Comparison of ENCODE assay signal across 15 mouse cellular contexts in genomic region chr13:38320354-38320753, GRCm38 (mm10). TPM values are rescaled to one million over a fixed set of nuclear protein-coding genes. Genes with fewer than 3 reads are reported as not detected.
DNase-seq lines count a peak whose midpoint lies in the region; ATAC-seq and TF ChIP-seq lines count a peak whose summit lies in the region.
"Had no signal": no experiment of that assay in that cellular context is flagged by ENCODE, and none has a peak within 500 bp of the region (broad histone marks: within the 10 kb centered on the region; RNA-seq: fewer than 3 reads in every experiment).

No protein-coding gene starts in this region.

- 23% methylated on average over 10 of the region's 10 CpGs for WGBS in heart, embryonic 14.5 days
- WGBS in lung, postnatal 0 days = 26% methylated on average over 10 of the region's 10 CpGs
- WGBS in lung, adult 2 months = 33% methylated on average over 10 of the region's 10 CpGs
- 44% methylated on average over 10 of the region's 10 CpGs for WGBS in intestine, postnatal 0 days
- 67% methylated on average over 10 of the region's 10 CpGs for WGBS in hindbrain, embryonic 12.5 days

- no peak for TF ChIP-seq CTCF in lung, postnatal 0 days (IDR thresholded peaks at IDR 0.05)
- TF ChIP-seq CTCF in lung, adult 2 months (IDR thresholded peaks at IDR 0.05; ENCODE audit: insufficient read depth, low read length) = no peak
- no peak for TF ChIP-seq CTCF in Patski (IDR thresholded peaks at IDR 0.05)
- TF ChIP-seq CTCF in intestine, postnatal 0 days (IDR thresholded peaks at IDR 0.05; ENCODE audit: low read depth) = no peak

- H3K9me3 ChIP-seq in heart, embryonic 14.5 days (ENCODE audit: control insufficient read depth, low read length) = no peaks in the 10 kb centered on the region
- H3K9me3 ChIP-seq in lung, postnatal 0 days (ENCODE audit: low read length) = no peaks in the 10 kb centered on the region
- no peaks in the 10 kb centered on the region for H3K9me3 ChIP-seq in intestine, postnatal 0 days (ENCODE audit: control insufficient read depth)
- H3K9me3 ChIP-seq in hindbrain, embryonic 12.5 days (replicated peaks) = no peaks in the 10 kb centered on the region
- H3K9me3 ChIP-seq: embryonic facial prominence, embryonic 13.5 days had no signal

- no peaks in the 10 kb centered on the region for H3K36me3 ChIP-seq in heart, embryonic 14.5 days (ENCODE audit: control insufficient read depth, insufficient read depth, low read length)
- no peaks in the 10 kb centered on the region for H3K36me3 ChIP-seq in lung, postnatal 0 days (ENCODE audit: insufficient read depth, low read length)
- no peaks in the 10 kb centered on the region for H3K36me3 ChIP-seq in intestine, postnatal 0 days (ENCODE audit: control insufficient read depth, insufficient read depth)
- no peaks in the 10 kb centered on the region for H3K36me3 ChIP-seq in hindbrain, embryonic 12.5 days
- H3K36me3 ChIP-seq: embryonic facial prominence, embryonic 13.5 days had no signal

- peaks cover 0 to 15% of the 10 kb centered on the region in 2 experiments; a peak in 3 of 4 replicates for H3K4me1 ChIP-seq in heart, embryonic 14.5 days (ENCODE audit: control insufficient read depth in 2 of 2, insufficient read depth in 2 of 2, low read length in 2 of 2)
- H3K4me1 ChIP-seq in lung, postnatal 0 days (ENCODE audit: insufficient read depth, low read depth, low read length) = no peaks in the 10 kb centered on the region
- H3K4me1 ChIP-seq in lung, adult 2 months (ENCODE audit: control insufficient read depth, insufficient read depth, low read length) = no peaks in the 10 kb centered on the region
- no peaks in the 10 kb centered on the region for H3K4me1 ChIP-seq in intestine, postnatal 0 days (replicated peaks; ENCODE audit: control insufficient read depth, insufficient read depth, low read length)
- H3K4me1 ChIP-seq in hindbrain, embryonic 12.5 days = no peaks in the 10 kb centered on the region

- no peak for ATAC-seq in heart, embryonic 14.5 days (ENCODE audit: insufficient number of reproducible peaks, insufficient read depth, low FRiP score, low read depth)
- no peak for ATAC-seq in lung, postnatal 0 days
- ATAC-seq in Patski = peak; percentile 92
- 0 out of 2 replicates have a peak, but pooled peaks have one; percentile 19 for ATAC-seq in intestine, postnatal 0 days
- no peak for ATAC-seq in hindbrain, embryonic 12.5 days (ENCODE audit: low FRiP score)

- H3K27ac ChIP-seq in heart, embryonic 14.5 days (replicated peaks in 1 of 2; ENCODE audit: control insufficient read depth in 1 of 2, insufficient read depth in 1 of 2, low read depth in 2 of 2, low read length in 2 of 2) = no peak overlapping the region
- H3K27ac ChIP-seq in lung, postnatal 0 days (ENCODE audit: low read length) = no peak overlapping the region
- H3K27ac ChIP-seq in intestine, postnatal 0 days (ENCODE audit: low read depth, low read length) = no peak overlapping the region
- no peak overlapping the region for H3K27ac ChIP-seq in hindbrain, embryonic 12.5 days
- H3K27ac ChIP-seq: embryonic facial prominence, embryonic 13.5 days had no signal

- peak overlapping the region; percentile 52 for H3K4me2 ChIP-seq in heart, embryonic 14.5 days (ENCODE audit: low read length)
- H3K4me2 ChIP-seq in lung, postnatal 0 days (replicated peaks; ENCODE audit: low read depth, low read length) = no peak overlapping the region
- 0 out of 2 replicates have a peak overlapping the region, but pooled peaks have one; percentile 6 for H3K4me2 ChIP-seq in intestine, postnatal 0 days (replicated peaks; ENCODE audit: low read depth)
- no peak overlapping the region for H3K4me2 ChIP-seq in hindbrain, embryonic 12.5 days (replicated peaks)
- H3K4me2 ChIP-seq: embryonic facial prominence, embryonic 13.5 days had no signal

- POLR2A ChIA-PET in Patski (lab: Charles Lee) = no interaction called here

- TF ChIP-seq EP300 in lung, postnatal 0 days (IDR thresholded peaks at IDR 0.05) = no peak

- no peak for DNase-seq in heart, adult 9 months (ENCODE audit: low spot score in 2 of 2)
- peak; percentile 25 for DNase-seq in lung, postnatal 0 days (ENCODE audit: low spot score)
- no peak for DNase-seq in lung, adult 2 months
- DNase-seq in Patski (ENCODE audit: low read depth, low spot score) = peak; percentile 79
- DNase-seq in gastrocnemius, postnatal 4 days (ENCODE audit: low spot score in 2 of 2) = no peak
- DNase-seq: cerebellum, adult 9-10 months; layer of hippocampus, postnatal 36 days; midbrain, embryonic 14.5 days; thymus, adult 18-20 months had no signal

- H3K27me3 ChIP-seq in heart, embryonic 14.5 days (ENCODE audit: control insufficient read depth, insufficient read depth, low read length) = no peaks in the 10 kb centered on the region
- no peaks in the 10 kb centered on the region for H3K27me3 ChIP-seq in lung, postnatal 0 days (replicated peaks; ENCODE audit: insufficient read depth, low read length)
- no peaks in the 10 kb centered on the region for H3K27me3 ChIP-seq in Patski
- H3K27me3 ChIP-seq in intestine, postnatal 0 days (replicated peaks; ENCODE audit: control insufficient read depth, insufficient read depth, low read length) = no peaks in the 10 kb centered on the region
- no peaks in the 10 kb centered on the region for H3K27me3 ChIP-seq in hindbrain, embryonic 12.5 days
- H3K27me3 ChIP-seq: embryonic facial prominence, embryonic 13.5 days had no signal

- no peak for TF ChIP-seq POLR2A in lung, adult 2 months (IDR thresholded peaks at IDR 0.05; ENCODE audit: borderline replicate concordance, extremely low read depth, low read depth, low read length)

- in situ Hi-C loops in Patski (cut with MboI; ENCODE audit: low pct_unique_long_range_greater_than_20kb) = no loop called here

- CTCF ChIA-PET in Patski (lab: Charles Lee) = no interaction called here

- no peak overlapping the region for H3K4me3 ChIP-seq in heart, embryonic 14.5 days (ENCODE audit: control insufficient read depth in 1 of 2, insufficient read depth in 1 of 2, low read depth in 1 of 2, low read length in 2 of 2)
- H3K4me3 ChIP-seq in lung, postnatal 0 days (ENCODE audit: low read depth, low read length) = no peak overlapping the region
- no peak overlapping the region for H3K4me3 ChIP-seq in lung, adult 2 months (replicated peaks; ENCODE audit: extremely low read depth, low read depth, low read length)
- no peak overlapping the region for H3K4me3 ChIP-seq in intestine, postnatal 0 days (ENCODE audit: low read depth, low read length)
- no peak overlapping the region for H3K4me3 ChIP-seq in hindbrain, embryonic 12.5 days
- H3K4me3 ChIP-seq: embryonic facial prominence, embryonic 13.5 days had no signal

- no peak overlapping the region for H3K9ac ChIP-seq in heart, embryonic 14.5 days (ENCODE audit: low read length)
- H3K9ac ChIP-seq in lung, postnatal 0 days (replicated peaks; ENCODE audit: low read depth) = no peak overlapping the region
- H3K9ac ChIP-seq in intestine, postnatal 0 days (ENCODE audit: low read depth, low read length) = no peak overlapping the region
- H3K9ac ChIP-seq in hindbrain, embryonic 12.5 days = no peak overlapping the region
- H3K9ac ChIP-seq: embryonic facial prominence, embryonic 13.5 days had no signal

RNA-seq across cellular contexts. Expression of gene Bmp6, which starts 24.6 kb away (rescaled TPM):
- 4.4 and 5.8 TPM in 2 replicates for polyA plus RNA-seq in heart, embryonic 14.5 days (2014; fragmentation: Nextera tagmentation; extraction: Ambion mirVana)
- 3.0 and 3.8 TPM in 2 replicates for polyA plus RNA-seq in lung, postnatal 0 days (2015; fragmentation: Nextera tagmentation; extraction: Ambion mirVana)
- polyA plus RNA-seq in lung, adult 2 months (2012; rRNA removed) = 193 and 202 TPM in 2 replicates
- 58.7 TPM for polyA plus RNA-seq in Patski (2021)
- 0.76 and 1.1 TPM in 2 replicates for polyA plus RNA-seq in intestine, postnatal 0 days (2015; fragmentation: Nextera tagmentation; extraction: Ambion mirVana)
- 4.6 and 5.0 TPM in 2 replicates for polyA plus RNA-seq in hindbrain, embryonic 12.5 days (2016; fragmentation: Nextera tagmentation; extraction: Ambion mirVana)
- 1 to 10 TPM; 8.6 to 8.9 TPM for total RNA-seq in gastrocnemius, postnatal 4 days (2021)
- total RNA-seq: MEL; neutrophil, adult 5-6 weeks had no signal

Comparison
In these comparisons a context has a peak if more than half of its experiments do, and no peak if none do; other contexts are left out.
1. DNase-seq: peak in lung, postnatal 0 days (single experiment) and Patski (single experiment); none in heart, adult 9 months (0 of 2), lung, adult 2 months (single experiment) and gastrocnemius, postnatal 4 days (0 of 2).
2. ATAC-seq: peak in Patski (single experiment) and intestine, postnatal 0 days (single experiment); none in heart, embryonic 14.5 days (single experiment), lung, postnatal 0 days (single experiment) and hindbrain, embryonic 12.5 days (single experiment).
3. H3K4me2 ChIP-seq: peak in heart, embryonic 14.5 days (single experiment) and intestine, postnatal 0 days (single experiment); none in lung, postnatal 0 days (single experiment) and hindbrain, embryonic 12.5 days (single experiment).